Mouse (Mus musculus) ovary, postnatal 10 days (tissue): ENCODE measurements around the gene Camk2n1.
"Not testable (repeated sequence)": the region's sequence is repeated elsewhere in the genome, so short reads cannot be mapped to it uniquely, and the experiment has no call there.

ENCODE experiments used
- DNase-seq: peaks from one replicate; pipeline ENCODE4 v3.0.0; 2022; ENCODE audit warnings: low spot score

Gene Camk2n1

DNA sequence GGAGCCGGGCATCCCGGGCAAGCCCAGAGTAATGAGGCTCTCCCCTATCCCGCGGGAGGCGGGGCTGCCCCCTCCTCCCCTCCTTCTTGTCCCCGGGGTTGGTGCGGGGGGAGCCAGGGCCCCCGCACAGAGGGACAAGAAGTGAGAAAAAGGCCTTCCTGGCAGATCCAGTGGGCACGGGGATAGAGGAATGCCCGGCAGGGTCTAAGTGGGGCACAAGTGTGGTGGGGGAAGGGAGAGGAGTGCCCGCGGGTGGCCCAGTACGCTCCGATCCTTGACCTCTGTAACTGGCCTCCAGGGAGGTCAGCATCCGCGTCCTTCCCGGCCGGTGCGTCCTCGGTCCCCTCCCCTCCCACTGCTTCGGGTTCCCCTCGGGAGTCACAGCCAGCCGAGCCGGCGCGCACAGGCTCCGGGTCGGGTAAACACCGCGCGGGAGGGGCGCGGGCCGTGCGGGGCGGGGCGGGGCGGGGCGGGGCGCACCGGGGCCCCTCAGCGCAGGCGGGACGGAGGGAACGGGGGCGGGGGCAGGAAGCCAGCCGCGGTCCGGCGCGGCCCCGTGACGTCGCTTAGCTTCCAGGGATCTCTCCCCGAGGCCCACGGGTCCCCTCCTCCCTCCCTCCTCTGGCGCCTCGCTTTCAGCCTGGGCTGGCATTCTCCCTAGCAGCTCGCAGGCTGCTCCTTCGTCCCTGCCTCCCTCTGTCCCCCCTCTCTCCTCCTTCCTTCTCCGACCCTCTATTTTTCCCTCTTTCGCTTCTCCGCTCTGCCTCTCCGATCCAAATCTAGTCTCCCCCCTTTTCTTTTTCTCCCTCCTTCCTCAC lies at the start of gene Camk2n1:
Camk2n1 (plus strand) TSS at position 562 of the 818 bp plus-strand sequence.
- peak; percentile 36 for DNase-seq

DNA sequence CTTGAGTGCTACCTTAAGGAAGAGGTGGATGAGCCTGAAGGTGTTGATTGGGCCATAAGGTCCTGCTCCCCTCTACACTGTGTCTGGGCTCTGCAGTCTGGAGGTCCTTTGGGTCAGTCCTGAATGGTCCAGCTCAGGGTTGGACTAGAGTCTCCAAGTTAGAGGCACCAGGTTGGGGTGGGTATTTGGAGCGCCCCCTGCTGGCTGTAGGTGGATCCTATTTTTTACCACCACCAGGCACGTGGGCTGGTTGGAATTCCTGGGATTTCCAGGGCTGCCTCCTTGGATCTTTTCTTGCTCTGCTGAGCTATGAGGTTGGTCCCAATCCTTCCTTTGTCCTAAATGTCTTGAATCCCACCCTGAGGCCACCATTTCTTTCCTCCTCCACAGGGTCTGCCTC lies 49.3 kb upstream of the Camk2n1 start:
- DNase-seq: no peak

DNA sequence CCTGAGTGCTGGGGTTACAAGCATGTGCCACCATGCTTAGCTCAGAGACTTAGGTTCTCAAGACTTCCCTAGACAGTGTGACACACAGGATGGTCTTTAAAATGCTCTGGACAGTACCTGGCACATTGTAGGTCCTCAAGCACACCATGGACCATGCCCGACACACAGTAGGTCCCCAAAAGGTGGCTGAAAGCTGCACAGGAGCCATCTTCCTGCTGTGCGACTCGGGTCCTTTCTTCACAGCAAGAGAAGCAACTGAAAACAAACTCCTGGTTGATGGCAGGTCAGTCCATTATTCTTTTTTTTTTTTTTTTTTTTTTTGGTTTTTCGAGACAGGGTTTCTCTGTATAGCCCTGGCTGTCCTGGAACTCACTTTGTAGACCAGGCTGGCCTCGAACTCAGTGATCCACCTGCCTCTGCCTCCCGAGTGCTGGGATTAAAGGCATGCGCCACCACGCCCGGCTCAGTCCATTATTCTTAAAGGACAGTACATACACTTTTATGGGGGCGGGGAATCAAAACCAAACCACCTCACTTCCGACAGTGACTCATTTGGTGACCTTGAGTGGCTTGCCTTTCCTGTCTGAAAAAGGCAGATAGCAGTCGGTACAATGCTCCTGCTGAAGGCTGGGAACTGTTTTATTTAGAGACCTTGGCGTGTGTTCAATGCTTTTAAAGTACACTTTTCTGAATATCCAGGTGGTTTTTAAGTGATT lies 46.5 kb upstream of the Camk2n1 start:
- DNase-seq: no peak

DNA sequence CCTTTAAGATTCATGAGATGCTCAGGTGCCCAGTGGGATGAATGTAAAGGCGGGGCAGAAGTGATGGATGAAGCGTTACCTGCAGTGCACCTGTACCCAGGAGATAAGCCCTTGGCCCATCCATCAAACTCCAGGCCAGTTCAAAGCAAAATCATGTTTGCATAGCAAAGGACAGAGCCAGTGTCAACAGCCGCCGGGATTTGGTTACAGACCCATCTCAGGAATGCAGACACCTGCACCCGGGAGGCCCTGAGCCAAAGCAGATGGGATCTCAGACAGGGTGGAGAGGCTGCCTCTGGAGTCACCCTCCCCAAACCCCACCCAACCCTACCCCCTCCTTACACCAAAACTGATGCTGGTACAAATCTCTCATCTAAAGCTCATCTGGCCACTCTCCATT lies 43.1 kb upstream of the Camk2n1 start:
- DNase-seq: no peak

DNA sequence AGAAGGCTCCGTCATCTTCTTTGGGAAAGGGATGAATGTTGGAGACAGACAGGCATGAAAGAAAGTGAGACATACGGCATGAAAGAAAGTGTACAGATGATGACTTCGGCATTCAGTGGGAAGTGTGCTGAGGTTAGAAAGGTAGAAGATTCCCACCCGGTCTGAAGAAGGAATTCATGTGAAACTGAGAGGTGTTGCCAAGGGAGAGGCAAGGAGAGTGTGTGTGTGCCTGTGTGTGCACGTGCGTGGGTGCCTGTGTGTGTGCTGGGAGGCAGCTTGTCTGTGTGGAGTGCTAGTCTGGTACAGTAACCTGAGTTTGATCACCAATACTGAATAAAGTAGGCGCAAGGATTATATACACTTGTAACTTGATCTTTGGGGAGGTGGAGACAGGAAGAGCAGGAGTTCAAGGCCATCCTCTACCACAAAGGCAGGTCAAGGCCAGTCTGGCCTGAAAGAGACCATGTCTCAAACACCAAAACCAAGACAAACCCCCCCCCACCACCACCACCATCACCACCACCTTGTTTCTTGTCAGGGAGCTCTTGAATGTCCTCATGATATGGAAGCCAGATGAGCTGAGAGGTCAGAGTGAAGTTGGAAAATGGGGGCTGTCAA lies 42.5 kb upstream of the Camk2n1 start:
- no peak for DNase-seq

DNA sequence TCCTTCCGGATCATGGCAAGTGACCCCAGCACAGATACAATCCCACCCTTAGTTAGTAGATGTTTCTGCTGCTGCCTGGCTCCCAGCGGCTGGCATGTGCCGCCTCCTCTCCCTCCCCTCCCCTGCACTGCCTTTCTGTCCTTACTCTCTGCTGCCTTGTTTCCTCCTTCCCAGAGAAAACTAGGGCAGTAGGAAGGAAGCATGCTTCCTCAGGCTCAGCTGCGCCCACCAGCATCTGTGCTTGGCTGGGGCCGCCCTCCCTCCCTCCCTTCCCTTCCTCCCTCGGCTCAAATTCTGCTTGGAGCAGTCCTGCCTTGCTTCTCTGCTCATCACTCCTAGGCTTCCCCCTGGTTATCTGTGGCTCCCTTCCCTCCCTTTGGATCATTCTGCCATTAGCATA lies 39.4 kb upstream of the Camk2n1 start:
- no peak for DNase-seq

DNA sequence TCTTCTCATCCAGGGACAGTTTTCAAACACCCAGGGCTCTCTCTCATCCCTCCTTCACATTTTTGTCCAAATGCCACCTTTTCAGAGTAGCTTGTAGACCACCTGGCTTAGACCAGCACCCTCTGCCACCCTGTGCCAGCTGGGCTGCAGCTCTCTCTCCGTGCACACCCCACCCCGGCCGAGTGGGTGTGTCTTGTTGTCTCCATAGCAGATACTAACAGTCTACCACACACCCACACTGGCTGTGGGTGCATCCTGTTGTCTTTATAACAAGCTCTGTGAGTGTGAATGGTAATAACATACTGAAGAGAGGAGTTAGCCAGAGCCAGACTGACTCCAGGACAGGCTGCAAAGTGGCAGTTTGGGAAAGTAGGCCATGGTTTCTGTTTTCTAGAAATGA lies 38.1 kb upstream of the Camk2n1 start:
- DNase-seq: no peak

DNA sequence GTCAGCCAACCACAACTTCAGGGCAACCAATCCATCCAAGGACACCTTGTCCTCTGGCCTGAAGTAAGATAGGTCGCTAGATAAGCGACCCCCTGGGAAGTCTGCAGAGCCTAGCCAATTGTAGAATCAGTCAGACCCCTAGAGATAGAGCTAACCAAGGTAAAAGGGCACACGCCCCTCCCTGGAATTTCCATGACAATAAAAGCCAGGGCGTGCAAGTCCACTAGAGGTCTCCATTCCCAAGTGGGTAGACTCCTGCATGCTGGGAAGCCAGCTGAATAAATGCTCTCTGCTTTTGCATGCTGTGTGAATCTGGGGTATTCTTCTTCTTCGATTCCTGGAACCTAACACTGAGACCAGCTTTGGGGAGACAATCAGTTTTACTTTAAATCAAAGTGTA lies 37.7 kb upstream of the Camk2n1 start:
- DNase-seq: no peak

DNA sequence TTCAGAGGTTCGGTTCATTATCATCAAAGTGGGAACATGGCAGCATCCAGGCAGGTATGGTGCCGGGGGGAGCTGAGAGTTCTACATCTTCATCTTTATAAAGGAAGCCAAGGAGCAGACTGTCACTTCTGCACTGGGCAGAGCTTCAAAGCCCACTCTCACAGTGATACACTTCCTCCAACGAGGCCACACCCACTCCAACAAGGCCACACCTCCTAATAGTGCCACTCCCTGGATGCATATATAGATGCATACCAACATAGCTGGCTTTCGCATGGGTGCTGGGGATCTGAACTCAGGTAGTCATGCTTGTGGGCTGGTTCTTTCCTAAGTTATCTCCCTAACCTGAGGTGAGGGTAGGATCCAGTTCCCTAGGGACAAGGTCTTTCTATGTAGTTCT lies 36.2 kb upstream of the Camk2n1 start:
- no peak for DNase-seq

DNA sequence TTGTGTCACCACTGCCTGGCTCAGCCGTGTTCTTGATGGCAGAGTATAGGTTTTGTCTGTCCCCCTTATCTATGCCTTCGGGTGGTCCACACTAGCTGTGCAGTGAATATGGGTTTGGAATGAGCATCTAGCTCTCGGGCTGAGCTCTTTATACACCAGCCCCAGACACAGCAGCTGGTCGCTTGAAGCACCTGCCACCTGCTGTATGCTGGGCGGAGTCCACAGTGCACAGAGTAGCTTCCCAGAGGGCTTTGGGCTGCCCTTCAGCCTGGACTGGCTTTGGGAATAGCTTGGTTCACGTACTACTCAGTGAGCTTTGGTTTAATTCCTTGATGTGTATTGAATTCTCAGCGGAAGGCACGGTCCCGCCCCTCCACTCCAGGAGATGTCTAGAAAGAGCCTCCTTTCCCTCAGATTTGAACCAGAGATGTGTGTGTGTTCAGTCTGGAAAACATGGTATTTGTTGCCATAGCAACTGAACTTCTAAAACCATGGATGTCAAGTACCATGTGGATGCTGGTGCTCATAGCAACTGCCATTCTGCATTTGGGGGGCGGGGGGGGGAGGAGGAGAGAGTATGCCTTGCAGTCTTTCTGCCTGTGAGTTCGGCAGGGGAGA lies 35.7 kb upstream of the Camk2n1 start:
- DNase-seq: no peak

DNA sequence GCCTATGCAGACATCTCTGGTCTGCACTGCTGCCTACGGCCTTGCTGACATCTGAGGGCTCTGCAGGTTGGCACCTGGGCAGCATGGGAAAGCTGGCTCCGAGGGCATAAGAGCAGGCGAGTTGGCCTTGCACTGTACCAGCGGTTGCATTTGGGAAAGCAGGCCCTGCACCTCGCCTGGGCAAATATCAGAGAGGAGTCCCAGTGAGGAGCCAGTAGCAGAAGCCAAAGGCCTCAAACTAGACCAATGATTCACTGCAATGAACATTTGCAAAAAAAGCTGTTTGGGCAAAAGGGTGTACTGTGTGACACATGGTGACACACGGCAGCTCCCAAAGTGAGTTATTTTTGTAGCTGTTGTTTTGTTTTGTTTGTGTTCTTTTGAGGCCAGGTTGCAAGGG lies 29.1 kb upstream of the Camk2n1 start:
- no peak for DNase-seq

DNA sequence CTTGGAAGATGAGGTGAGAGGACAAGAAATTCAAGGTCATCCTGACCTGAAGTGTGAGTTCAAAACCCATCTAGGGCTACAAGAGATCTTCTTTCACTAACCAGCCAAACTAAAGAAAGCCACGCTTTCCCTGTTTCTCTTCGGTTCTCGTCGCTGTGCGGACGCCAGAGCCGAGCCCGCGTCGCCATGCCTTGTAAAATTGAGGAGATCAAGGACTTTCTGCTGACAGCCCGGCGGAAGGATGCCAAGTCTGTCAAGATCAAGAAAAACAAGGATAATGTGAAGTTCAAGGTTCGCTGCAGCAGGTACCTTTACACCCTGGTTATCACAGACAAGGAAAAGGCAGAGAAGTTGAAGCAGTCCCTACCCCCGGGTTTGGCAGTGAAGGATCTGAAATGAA lies 28.5 kb upstream of the Camk2n1 start:
- not testable (repeated sequence) for DNase-seq

DNA sequence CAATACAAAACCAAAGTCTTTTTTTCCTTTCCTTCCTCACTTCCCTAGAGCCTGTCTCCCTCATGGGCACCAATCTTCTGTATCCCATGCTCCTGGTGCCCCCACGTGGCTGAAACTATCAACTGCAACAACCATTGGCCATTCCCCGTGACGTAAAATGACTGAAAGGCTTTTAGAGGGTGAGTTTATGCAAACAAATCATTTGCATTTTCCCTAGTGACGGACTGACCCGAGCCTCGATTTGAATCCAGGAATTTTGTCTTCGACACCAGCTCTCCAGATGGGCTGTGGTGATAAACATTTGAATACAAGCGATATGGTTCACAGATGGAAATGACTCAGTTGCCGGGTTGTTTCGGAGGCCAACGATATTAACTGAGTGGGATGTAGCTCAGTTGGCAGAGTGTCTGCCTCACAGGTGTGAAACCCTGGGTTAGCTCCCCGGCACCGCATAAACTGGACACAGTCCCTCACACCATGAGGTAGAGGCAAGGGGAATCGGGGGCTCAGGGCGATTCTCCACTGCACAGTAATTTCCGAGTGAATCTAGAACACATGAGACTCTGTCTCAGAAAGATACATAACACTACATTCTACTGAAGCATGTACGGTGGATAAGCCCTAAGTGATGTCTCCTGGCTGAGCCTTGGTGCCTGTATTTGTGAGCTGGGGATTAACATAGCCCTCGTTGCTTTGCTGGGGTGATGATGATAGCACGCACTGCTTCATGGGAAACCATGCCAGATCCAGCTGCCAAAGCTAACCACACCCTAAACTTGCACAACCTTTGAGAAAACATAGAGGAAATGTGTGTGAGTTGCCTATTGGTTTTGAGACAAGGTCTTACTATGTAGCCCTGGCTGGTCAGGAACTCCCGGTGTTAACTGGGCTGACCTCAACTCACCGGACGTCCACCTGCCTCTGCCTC lies 27.1 kb upstream of the Camk2n1 start:
- DNase-seq: peak; percentile 59

DNA sequence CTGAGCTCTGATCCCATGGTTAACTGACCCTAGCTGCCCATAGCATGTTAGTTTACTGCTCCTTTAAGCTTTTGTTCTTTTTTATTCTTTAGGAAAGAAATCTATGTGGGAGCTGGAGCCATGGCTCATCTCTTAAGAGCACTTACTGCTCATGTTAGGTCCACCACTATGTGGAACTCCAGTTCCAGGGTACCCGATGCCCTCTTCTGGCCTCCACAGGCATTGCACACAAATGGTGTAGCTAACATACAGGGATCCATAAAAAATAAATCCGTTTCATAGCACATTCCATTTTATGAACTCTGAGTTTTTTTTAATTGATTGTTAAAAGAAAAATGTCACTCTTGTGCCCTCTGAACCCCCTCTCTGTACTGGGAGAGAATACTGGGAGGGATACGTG lies 24.3 kb upstream of the Camk2n1 start:
- DNase-seq: no peak

DNA sequence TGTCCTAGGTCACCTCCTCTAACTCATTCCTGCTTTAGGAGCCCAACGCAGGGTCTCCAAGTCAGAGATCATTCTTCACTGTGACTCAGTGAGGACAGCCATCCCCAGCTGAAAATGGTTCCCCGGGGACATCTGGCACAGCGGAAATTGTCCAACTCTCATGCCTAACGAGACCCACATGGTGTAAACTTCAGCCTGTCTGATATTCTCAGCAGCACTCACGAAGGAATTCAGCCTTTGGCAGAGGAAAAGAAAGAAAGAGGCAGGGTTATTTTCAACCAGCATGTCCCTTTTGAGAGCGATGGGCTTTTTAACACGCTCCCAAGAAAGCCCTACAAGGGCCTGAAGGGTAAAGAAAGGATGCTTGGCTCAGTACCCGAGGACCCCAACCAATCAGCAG lies 22.8 kb upstream of the Camk2n1 start:
- DNase-seq: no peak

DNA sequence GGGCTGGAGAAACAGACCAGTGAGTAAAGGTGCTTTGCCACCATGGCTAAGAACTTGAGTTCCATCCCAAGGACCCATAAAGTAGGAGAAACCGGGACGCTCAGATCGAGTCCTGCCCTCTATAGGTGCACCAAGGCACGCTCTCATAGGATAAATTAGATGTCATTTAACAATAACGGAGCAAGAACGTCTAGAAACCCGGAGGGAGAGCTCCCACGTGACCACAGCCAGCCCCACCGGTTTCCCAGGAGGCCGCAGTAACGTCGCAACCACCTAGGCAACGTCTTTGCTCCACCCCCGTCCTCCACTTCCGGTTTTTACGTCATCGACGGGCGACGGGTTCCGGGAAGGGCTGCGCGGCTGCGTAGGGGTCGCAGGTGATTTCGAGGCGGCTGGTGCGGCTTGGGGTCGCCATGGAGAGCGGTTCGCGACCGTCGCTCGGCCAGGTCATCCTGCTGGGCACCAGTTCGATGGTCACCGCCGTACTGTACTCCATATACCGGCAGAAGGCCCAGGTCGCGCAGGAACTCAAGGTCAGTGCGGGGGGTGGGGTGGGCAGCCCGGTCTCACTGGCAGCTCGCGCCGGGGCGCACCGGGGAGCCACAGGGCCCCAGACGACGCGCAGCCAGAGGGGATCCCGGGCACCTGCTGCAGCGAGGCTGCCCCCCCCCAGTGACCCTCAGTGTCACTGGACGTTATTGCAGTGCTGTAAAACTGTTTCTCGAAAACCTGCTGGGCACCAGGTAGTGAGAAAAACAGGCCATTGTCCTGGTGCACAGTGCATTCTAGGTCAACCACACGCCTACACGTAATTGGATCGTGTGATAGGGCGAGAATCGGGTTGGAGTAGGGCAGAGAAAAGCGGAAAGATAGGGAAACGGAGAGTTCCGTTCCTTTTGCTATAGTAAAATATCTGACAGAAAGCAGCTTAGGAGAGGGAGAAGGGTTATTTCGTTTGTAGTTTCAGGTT lies 19.5 kb upstream of the Camk2n1 start, which contains the start of gene Mul1:
Mul1 (plus strand) TSS at position 325 of the 970 bp plus-strand sequence.
- DNase-seq: peak; percentile 95

DNA sequence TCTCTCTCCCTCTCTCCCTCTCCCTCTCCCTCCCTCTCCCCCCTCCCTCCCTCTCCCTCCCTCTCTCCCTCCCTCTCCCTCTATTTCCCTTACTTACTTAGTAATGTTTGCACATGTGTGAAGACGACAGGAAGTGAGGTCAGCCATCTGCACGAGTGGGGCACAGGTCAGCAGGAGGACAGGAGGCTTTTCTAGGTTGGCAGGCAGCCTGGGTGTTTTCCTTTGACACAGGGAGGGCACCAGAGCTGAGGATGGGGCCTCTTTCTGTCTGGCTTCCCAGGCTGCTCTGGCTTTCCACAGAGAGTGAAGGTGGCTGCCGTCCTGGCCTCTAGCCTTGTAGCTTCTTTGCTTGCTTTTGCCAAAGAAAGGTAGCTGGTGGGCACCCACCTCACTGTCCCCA lies 14.1 kb upstream of the Camk2n1 start:
- no peak for DNase-seq

DNA sequence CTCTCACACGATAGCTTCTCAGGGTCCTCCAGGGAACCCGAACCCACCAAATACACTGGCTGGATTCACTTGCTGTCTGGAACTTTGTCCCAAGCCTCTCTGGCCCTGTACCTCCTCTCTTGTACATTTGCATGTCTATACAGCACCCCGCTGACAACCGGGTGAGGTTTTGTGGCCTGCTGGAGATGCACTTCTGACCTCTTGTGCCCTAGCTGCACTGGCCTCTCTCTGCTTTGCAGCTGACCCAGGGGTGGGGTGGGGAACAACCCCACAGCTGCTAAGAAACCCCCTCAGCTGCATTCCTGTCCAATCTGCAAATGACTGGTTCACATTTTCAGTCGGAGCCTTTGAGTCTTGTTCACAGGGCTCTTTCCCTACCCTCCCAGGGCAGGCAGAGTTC lies 9.2 kb upstream of the Camk2n1 start:
- DNase-seq: no peak

DNA sequence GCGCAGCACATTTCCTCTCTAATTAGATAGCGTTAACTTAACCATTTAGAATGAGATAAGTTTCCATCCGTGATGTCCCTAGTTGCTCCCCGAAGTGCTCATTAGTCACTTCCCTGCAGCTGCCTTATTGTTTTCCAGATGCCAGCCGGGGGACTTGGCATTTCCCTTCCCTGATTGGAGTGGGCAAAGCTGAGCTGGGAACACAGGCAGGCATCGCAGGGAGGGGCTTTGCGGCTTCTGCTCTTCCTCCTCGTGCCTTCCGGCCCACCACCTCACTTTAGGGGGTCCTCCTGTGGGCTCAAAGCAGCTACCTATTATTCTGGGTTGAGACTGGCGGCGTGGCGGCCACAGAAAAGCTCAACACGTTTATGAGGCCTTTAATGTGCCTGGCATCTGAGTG lies 7.1 kb upstream of the Camk2n1 start:
- DNase-seq: no peak

DNA sequence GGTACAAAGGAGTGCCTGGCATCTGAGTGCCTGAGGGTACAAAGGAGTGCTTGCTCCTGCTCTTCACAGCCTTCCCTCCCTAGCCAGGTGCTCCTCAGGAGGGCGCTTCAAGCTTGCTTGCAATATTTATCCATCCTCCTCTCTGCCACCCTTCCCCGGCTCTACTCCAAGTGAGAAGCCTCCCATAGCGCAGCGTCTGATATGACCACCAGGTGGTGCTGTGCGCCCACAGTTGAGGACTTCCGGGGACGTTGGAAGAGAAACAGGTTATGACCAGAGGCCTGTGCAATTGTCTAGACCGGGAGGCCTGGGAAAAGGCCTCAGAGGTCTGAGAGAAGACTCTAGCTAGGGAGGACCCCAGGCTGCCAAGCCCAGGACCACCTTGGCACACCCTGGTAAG lies 6.7 kb upstream of the Camk2n1 start:
- peak; percentile 91 for DNase-seq
